Mouse (Mus musculus) stomach, postnatal 0 days (tissue): ENCODE results near the gene Gemin6. TPM values are rescaled to one million over a fixed set of nuclear protein-coding genes. Genes with fewer than 3 reads are reported as not detected.

ENCODE experiments used
- ATAC-seq: fragments of 200-750 bp; cut with Nextera tagmentation; 2 replicates; pipeline ENCODE4 v1.8.0; 2017; ENCODE audit not compliant: low FRiP score, low TSS enrichment
- DNase-seq: peaks from one replicate; pipeline ENCODE4 v3.0.0-alpha.2; 2016; ENCODE audit warnings: low spot score
- H3K27ac ChIP-seq: fragments of 300-500 bp; sonication (generic); replicated peaks from 2 replicates; pipeline ENCODE4 v1.5.1; 2014; ENCODE audit warnings: mild to moderate bottlenecking, control low read depth
- H3K27me3 ChIP-seq: fragments of 300-500 bp; sonication (generic); 2 replicates; pipeline ENCODE4 v1.6.1; 2014; ENCODE audit warnings: low read length; ENCODE audit not compliant: control insufficient read depth, insufficient read depth
- H3K36me3 ChIP-seq: fragments of 300-500 bp; sonication (generic); 2 replicates; pipeline ENCODE4 v1.6.1; 2014; ENCODE audit warnings: low read length, mixed read lengths; ENCODE audit not compliant: control insufficient read depth, insufficient read depth
- H3K4me1 ChIP-seq: fragments of 300-500 bp; sonication (generic); replicated peaks from 2 replicates; pipeline ENCODE4 v1.6.1; 2014; ENCODE audit warnings: antibody characterized with exemption; ENCODE audit not compliant: control insufficient read depth, insufficient read depth
- H3K4me2 ChIP-seq: fragments of 300-500 bp; sonication (generic); replicated peaks from 2 replicates; pipeline ENCODE4 v1.6.1; 2014; ENCODE audit warnings: low read depth, mild to moderate bottlenecking, control low read depth, moderate library complexity
- H3K4me3 ChIP-seq: fragments of 300-500 bp; sonication (generic); 2 replicates; pipeline ENCODE4 v1.5.1; 2014; ENCODE audit warnings: low read depth, low read length, control low read depth
- H3K9ac ChIP-seq: fragments of 300-500 bp; sonication (generic); 2 replicates; pipeline ENCODE4 v1.6.1; 2014; ENCODE audit warnings: mild to moderate bottlenecking, low read length, control low read depth, mixed read lengths
- H3K9me3 ChIP-seq: fragments of 300-500 bp; sonication (generic); 2 replicates; pipeline ENCODE4 v1.6.1; 2016; ENCODE audit warnings: low read length; ENCODE audit not compliant: control insufficient read depth
- CTCF ChIP-seq: IDR thresholded peaks from 2 replicates; pipeline ENCODE4 v1.5.1; 2016; ENCODE audit warnings: antibody characterized with exemption, low read depth, mild to moderate bottlenecking, moderate library complexity
- EP300 ChIP-seq: optimal IDR thresholded peaks from 2 replicates; pipeline ENCODE3; 2016; ENCODE audit warnings: antibody characterized with exemption
- WGBS: fragments of 180-500 bp; shearing (Covaris S2); extraction: QIAGEN DNeasy Blood & Tissue Kit; methylation state at CpG from one replicate; pipeline ENCODE4 v1.1.7; 2014; 5-methylcytosine and 5-hydroxymethylcytosine counted together
- polyA plus RNA-seq: library from polyadenylated mRNA; unstranded; fragments of >200 nt; fragmentation: Nextera tagmentation; extraction: Ambion mirVana; gene quantifications from 2 replicates; pipeline ENCODE4 v1.2.1, GENCODE M21; 2015

The Gemin6 gene
- polyA plus RNA-seq, 1 experiment from 2014 or later, result 17.8 TPM

DNA sequence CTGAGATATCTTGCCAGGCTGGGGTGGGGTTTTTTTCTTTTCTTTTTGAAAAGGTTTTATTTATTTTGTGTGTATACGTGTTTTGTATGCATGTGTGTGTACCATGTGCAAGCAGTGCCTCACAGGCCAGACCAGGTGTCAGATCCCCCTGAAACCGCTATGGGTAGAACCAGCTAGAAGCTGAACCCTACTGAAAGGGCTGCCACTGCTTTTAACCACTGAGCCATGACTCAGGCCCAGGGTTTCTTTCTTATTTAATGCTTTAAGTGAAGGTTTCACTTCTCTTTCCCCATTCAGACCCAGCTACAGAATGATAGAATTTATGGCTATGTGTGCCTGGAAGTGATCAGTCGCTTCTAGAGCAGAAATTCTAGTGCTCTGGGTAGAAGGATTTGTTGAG lies 12.6 kb downstream of the Gemin6 start:
- Histone ChIP-seq H3K27ac (no peak overlapping the region), H3K27me3 (no peaks in the 10 kb centered on the region), H3K4me2 (no peak overlapping the region), H3K36me3 (peaks cover 7% of the 10 kb centered on the region; the same call in 1 of the 2 replicates), H3K4me3 (no peak overlapping the region), H3K9ac (no peak overlapping the region), H3K9me3 (no peaks in the 10 kb centered on the region), H3K4me1 (no peaks in the 10 kb centered on the region)
- no peak for DNase-seq
- 78% methylated on average over 3 of the region's 3 CpGs for WGBS
- TF ChIP-seq CTCF (no peak), EP300 (no peak)
- no peak for ATAC-seq

DNA sequence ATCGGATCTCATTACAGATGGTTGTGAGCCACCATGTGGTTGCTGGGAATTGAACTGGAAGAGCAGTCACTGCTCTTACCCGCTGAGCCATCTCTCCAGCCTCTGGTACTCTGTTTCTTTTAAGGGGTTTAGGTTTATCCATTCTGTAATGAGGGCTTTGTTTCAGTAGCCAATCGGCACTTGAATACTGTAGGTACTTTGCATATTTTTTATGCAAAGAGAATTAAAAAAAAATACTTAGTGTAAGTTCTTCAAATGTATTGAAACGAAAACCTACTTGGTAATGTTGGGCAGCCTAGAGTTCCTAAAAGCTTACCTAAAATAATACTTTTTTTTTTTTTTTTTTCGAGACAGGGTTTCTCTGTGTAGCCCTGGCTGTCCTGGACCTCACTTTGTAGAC lies 13.2 kb downstream of the Gemin6 start:
- no peak overlapping the region for H3K27ac ChIP-seq
- 92% methylated on average over 5 of the region's 5 CpGs for WGBS
- H3K36me3 ChIP-seq, result peaks cover 7% of the 10 kb centered on the region; the same call in 1 of the 2 replicates
- TF ChIP-seq CTCF, result no peak
- TF ChIP-seq EP300, result no peak
- H3K9ac ChIP-seq, result no peak overlapping the region
- H3K4me1 ChIP-seq, result no peaks in the 10 kb centered on the region
- no peak for ATAC-seq
- H3K4me2 ChIP-seq, result no peak overlapping the region
- no peaks in the 10 kb centered on the region for H3K9me3 ChIP-seq
- H3K4me3 ChIP-seq, result no peak overlapping the region
- no peaks in the 10 kb centered on the region for H3K27me3 ChIP-seq
- no peak for DNase-seq

DNA sequence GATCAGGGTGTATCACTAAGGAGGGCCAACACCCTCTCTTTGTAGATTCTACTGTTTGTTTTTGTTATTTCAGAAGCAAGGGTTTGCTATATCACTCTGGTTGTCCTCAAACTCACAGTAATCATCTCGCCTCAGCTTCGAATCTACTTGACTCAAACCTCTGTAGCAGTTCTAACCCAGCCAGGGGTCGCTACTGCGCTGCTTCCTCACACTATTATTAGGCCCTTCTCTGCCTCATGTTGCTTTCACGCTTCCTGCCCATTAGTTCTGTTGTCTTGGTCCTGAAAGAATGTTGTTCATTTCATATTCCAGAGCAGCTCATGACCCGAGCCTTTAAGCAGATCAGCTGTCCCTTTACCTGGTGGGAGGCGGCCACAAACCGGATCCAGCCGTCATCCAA lies 17.4 kb downstream of the Gemin6 start:
- H3K27me3 ChIP-seq, result no peaks in the 10 kb centered on the region
- no peak overlapping the region for H3K4me2 ChIP-seq
- H3K27ac ChIP-seq, result no peak overlapping the region
- no peak overlapping the region for H3K4me3 ChIP-seq
- no peaks in the 10 kb centered on the region for H3K4me1 ChIP-seq
- TF ChIP-seq CTCF, result no peak
- TF ChIP-seq EP300, result no peak
- 91% methylated on average over 9 of the region's 9 CpGs for WGBS
- ATAC-seq, result no peak
- peaks cover 21% of the 10 kb centered on the region for H3K36me3 ChIP-seq
- no peak for DNase-seq
- no peaks in the 10 kb centered on the region for H3K9me3 ChIP-seq
- H3K9ac ChIP-seq, result no peak overlapping the region

DNA sequence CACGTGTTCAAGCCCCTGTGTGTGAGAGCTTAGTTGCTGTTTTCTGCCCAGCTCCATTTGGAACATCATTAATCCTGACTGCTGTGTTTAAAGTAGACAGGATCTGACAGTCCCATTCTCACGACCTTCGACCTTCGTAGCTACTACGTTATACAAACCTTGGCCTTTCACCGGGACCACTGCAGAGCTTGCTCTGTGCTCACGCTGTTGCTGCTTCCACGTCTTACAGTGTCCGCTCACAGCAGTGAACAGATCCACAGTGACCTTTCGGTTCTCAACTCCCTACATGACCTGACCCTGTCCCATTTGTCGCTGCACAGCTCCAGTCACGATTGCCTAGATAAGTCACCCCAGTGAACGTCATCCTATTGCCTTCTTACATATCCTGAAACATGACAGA lies 18.9 kb downstream of the Gemin6 start:
- H3K36me3 ChIP-seq, result peaks cover 21% of the 10 kb centered on the region
- H3K4me3 ChIP-seq, result no peak overlapping the region
- H3K27me3 ChIP-seq, result no peaks in the 10 kb centered on the region
- no peak overlapping the region for H3K27ac ChIP-seq
- DNase-seq (no peak), ATAC-seq (no peak)
- 48% methylated on average over 13 of the region's 13 CpGs for WGBS
- no peak overlapping the region for H3K4me2 ChIP-seq
- H3K9me3 ChIP-seq, result no peaks in the 10 kb centered on the region
- no peak for TF ChIP-seq EP300
- no peak for TF ChIP-seq CTCF
- no peak overlapping the region for H3K9ac ChIP-seq
- H3K4me1 ChIP-seq, result no peaks in the 10 kb centered on the region

DNA sequence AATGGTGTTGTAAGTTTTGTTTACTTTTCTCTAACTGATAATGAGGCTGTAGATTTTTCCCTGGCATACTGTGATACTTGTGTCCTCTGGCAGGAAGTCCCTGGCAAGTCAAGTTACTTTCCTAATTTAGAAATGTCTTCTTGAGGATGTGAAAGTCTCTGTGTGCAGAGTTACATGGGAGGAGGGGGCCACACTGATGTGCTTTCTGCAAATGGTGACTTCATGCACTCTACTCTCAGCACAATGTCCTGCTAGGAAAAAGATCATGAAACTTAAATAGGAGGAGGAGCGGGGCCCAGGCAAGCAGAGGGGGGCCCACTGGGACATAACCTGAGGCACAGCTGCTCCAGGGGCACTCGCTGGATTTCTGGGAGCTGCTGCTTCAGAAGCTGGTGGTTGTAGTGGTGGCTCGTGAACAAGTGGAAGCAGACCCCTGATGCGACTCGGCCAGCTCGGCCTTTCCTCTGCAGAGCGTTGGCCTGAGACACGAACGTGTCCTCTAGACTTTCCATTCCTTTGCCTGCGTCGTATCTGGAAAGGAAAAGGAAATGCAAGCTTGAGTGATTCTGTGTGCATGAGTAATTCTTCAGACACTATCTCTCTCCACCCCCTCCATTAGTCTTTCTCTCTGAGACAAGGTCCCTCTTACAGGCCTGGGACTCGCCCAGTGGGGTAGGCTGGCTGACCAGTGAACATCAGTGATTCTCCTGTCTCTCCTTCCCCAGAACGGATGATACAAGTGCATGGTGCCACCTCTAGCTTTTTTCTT lies 28.7 kb downstream of the Gemin6 start:
- DNase-seq, result no peak
- Histone ChIP-seq H3K9ac (no peak overlapping the region), H3K4me1 (no peaks in the 10 kb centered on the region), H3K4me3 (no peak overlapping the region), H3K4me2 (no peak overlapping the region), H3K27ac (peak overlapping the region; percentile 70), H3K27me3 (no peaks in the 10 kb centered on the region), H3K9me3 (no peaks in the 10 kb centered on the region), H3K36me3 (peaks cover 4% of the 10 kb centered on the region)
- TF ChIP-seq CTCF, result no peak
- no peak for TF ChIP-seq EP300
- WGBS, result 77% methylated on average over 13 of the region's 13 CpGs
- ATAC-seq, result no peak

DNA sequence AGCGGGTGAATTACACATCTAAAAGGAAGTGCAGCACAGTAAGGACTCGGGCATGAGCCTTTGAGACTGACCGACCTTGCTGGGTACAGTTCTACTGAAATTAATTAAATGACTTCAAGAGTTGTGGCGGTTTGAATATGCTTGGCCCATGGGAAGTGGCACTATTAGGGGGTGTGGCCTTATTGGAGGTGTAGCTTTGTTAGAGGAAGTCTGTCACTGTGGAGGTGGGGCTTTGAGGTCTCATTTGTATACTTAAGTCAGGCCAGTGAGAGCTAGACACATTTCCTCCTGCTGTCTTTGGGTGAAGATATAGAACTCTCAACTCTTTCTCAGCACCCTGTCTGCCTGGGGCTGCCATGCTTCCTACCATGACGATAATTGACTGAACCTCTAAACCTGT lies 30.2 kb downstream of the Gemin6 start:
- Histone ChIP-seq H3K27ac (peak overlapping the region; percentile 63; the same call in 1 of the 2 replicates), H3K4me2 (no peak overlapping the region), H3K9me3 (no peaks in the 10 kb centered on the region), H3K27me3 (no peaks in the 10 kb centered on the region), H3K36me3 (peaks cover 4% of the 10 kb centered on the region), H3K9ac (no peak overlapping the region), H3K4me1 (no peaks in the 10 kb centered on the region), H3K4me3 (no peak overlapping the region)
- no peak for ATAC-seq
- no peak for DNase-seq
- WGBS, result 94% methylated on average over 5 of the region's 5 CpGs
- no peak for TF ChIP-seq EP300
